Comparison of ENCODE assay signal across 21 mouse cellular contexts in genomic region chr15:10759440-10759839, GRCm38 (mm10).
"Had no signal": no experiment of that assay in that cellular context is flagged by ENCODE, and none has a peak within 500 bp of the region (broad histone marks: within the 10 kb centered on the region; RNA-seq: fewer than 3 reads in every experiment).

No protein-coding gene starts in this region.

- H3K27ac ChIP-seq: heart, adult 2 months; heart, embryonic 10.5 days; hindbrain, embryonic 10.5 days; hindbrain, embryonic 12.5 days; hindbrain, embryonic 14.5 days; intestine, embryonic 15.5 days; limb, embryonic 13.5 days; limb, embryonic 15.5 days had no signal

- H3K9ac ChIP-seq: heart, embryonic 12.5 days; hindbrain, embryonic 12.5 days; hindbrain, embryonic 14.5 days; intestine, embryonic 15.5 days; limb, embryonic 13.5 days; limb, embryonic 15.5 days had no signal

- H3K4me2 ChIP-seq: heart, embryonic 12.5 days; hindbrain, embryonic 12.5 days; hindbrain, embryonic 14.5 days; intestine, embryonic 15.5 days; limb, embryonic 13.5 days; limb, embryonic 15.5 days had no signal

- H3K4me3 ChIP-seq: heart, adult 2 months; heart, embryonic 10.5 days; heart, embryonic 12.5 days; hindbrain, embryonic 10.5 days; hindbrain, embryonic 12.5 days; intestine, embryonic 15.5 days; limb, embryonic 13.5 days; limb, embryonic 15.5 days had no signal

- H3K4me1 ChIP-seq: heart, embryonic 10.5 days; heart, embryonic 12.5 days; hindbrain, embryonic 10.5 days; hindbrain, embryonic 12.5 days; intestine, embryonic 15.5 days; limb, embryonic 15.5 days had no signal

- DNase-seq: gastrocnemius, postnatal 14 days; gastrocnemius, postnatal 36 days; heart, adult 2 months; kidney, adult 18-20 months; kidney, adult 8-10 months; kidney, postnatal 10 days; kidney, postnatal 25 days; kidney, postnatal 4 days; layer of hippocampus, adult 9-11 months; layer of hippocampus, postnatal 36 days; left cerebral cortex, postnatal 4 days had no signal

- H3K9me3 ChIP-seq: heart, embryonic 12.5 days; hindbrain, embryonic 10.5 days; hindbrain, embryonic 12.5 days; intestine, embryonic 15.5 days; limb, embryonic 13.5 days; limb, embryonic 15.5 days had no signal

- H3K27me3 ChIP-seq: hindbrain, embryonic 12.5 days; intestine, embryonic 15.5 days; limb, embryonic 13.5 days; limb, embryonic 15.5 days had no signal

- H3K36me3 ChIP-seq: heart, embryonic 10.5 days; heart, embryonic 12.5 days; hindbrain, embryonic 10.5 days; hindbrain, embryonic 12.5 days; intestine, embryonic 15.5 days; limb, embryonic 13.5 days; limb, embryonic 15.5 days had no signal

- ATAC-seq: hindbrain, embryonic 16.5 days; inflammation-experienced regulatory T-cells, adult 6 months had no signal
